Mouse (Mus musculus): ENCODE results near the gene Adar.

DNA sequence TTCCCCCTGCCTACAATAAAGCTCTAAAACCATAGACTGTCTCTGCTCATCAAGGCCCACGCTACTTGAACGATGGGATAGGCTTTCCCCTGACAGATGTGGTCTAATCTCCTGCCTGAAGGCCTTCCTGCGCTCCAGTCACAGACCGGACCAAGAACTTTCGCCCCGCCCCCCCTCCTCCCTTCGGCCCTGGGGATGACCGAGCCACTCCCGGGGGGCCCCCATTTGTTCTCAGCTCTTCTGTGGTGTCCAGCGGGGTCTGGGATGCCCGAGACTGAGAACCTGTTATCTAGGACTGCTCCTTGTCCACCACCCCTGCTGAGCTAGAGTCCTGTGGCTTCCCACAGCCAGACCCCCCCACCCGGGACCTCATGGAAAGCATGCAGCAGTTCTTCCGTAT is 84.7 kb downstream of the Adar start:
- no peak for TF ChIP-seq CTCF (IDR thresholded peaks at IDR 0.05; ENCODE audit: borderline replicate concordance, insufficient read depth, low read length)
- TF ChIP-seq POLR2A (IDR thresholded peaks at IDR 0.05; ENCODE audit: low read depth, low read length), result no peak

All from embryonic fibroblast, embryonic 13.5 days (primary cell).